Mouse (Mus musculus) midbrain, postnatal 0 days (tissue): Measurements from ENCODE around the gene Sycn. TPM values are rescaled to one million over a fixed set of nuclear protein-coding genes. Genes with fewer than 3 reads are reported as not detected.
"Not testable (repeated sequence)": the region's sequence is repeated elsewhere in the genome, so short reads cannot be mapped to it uniquely, and the experiment has no call there.

ENCODE experiments used
- ATAC-seq: fragments of 200-750 bp; cut with Nextera tagmentation; 2 replicates; pipeline ENCODE4 v1.8.0; 2017; ENCODE audit warnings: moderate number of reproducible peaks, mild to moderate bottlenecking, moderate TSS enrichment, moderate library complexity; ENCODE audit not compliant: low FRiP score
- DNase-seq: peaks from one replicate; pipeline ENCODE4 v3.0.0-alpha.2; 2015; ENCODE audit warnings: low spot score
- H3K27ac ChIP-seq: fragments of 300-500 bp; sonication (generic); 2 replicates; pipeline ENCODE4 v1.5.1; 2014; ENCODE audit warnings: low read depth, mild to moderate bottlenecking, low read length, mixed read lengths
- H3K27me3 ChIP-seq: fragments of 300-500 bp; sonication (generic); 2 replicates; pipeline ENCODE4 v1.6.1; 2014; ENCODE audit warnings: low read length, control low read depth, mixed read lengths; ENCODE audit not compliant: insufficient read depth
- H3K36me3 ChIP-seq: fragments of 300-500 bp; sonication (generic); 2 replicates; pipeline ENCODE4 v1.6.1; 2014; ENCODE audit warnings: low read length, control low read depth, mixed read lengths; ENCODE audit not compliant: insufficient read depth
- H3K4me1 ChIP-seq: fragments of 300-500 bp; sonication (generic); 2 replicates; pipeline ENCODE4 v1.6.1; 2014; ENCODE audit warnings: mild to moderate bottlenecking, control low read depth, antibody characterized with exemption, low read length, mixed read lengths; ENCODE audit not compliant: insufficient read depth
- H3K4me2 ChIP-seq: fragments of 300-500 bp; sonication (generic); 2 replicates; pipeline ENCODE4 v1.6.1; 2014; ENCODE audit warnings: low read depth, mild to moderate bottlenecking, low read length, mixed read lengths; ENCODE audit not compliant: poor library complexity, severe bottlenecking
- H3K4me3 ChIP-seq: fragments of 300-500 bp; sonication (generic); 2 replicates; pipeline ENCODE4 v1.5.1; 2014; ENCODE audit warnings: low read depth, mild to moderate bottlenecking, low read length, moderate library complexity
- H3K9ac ChIP-seq: fragments of 300-500 bp; sonication (generic); replicated peaks from 2 replicates; pipeline ENCODE4 v1.6.1; 2014; ENCODE audit warnings: mild to moderate bottlenecking, low read length, moderate library complexity, mixed read lengths; ENCODE audit not compliant: poor library complexity, severe bottlenecking
- H3K9me3 ChIP-seq: fragments of 300-500 bp; sonication (generic); 2 replicates; pipeline ENCODE4 v1.6.1; 2016; ENCODE audit warnings: low read length, control low read depth
- CTCF ChIP-seq: IDR thresholded peaks from 2 replicates; pipeline ENCODE4 v1.5.1; 2016; ENCODE audit warnings: antibody characterized with exemption, mild to moderate bottlenecking
- WGBS: fragments of 180-500 bp; shearing (Covaris S2); extraction: QIAGEN DNeasy Blood & Tissue Kit; methylation state at CpG from one replicate; pipeline ENCODE4 v1.1.7; 2014; 5-methylcytosine and 5-hydroxymethylcytosine counted together
- polyA plus RNA-seq: library from polyadenylated mRNA; unstranded; fragments of >200 nt; fragmentation: Nextera tagmentation; extraction: Ambion mirVana; gene quantifications from 2 replicates; pipeline ENCODE4 v1.2.1, GENCODE M21; 2015
- total RNA-seq: library from RNA; depleted of rRNA; stranded (reverse); fragments of >200 nt; gene quantifications from 2 replicates; pipeline ENCODE4 v1.2.3, GENCODE M21; 2014; rRNA removed

Gene Sycn
- not detected in 2 replicates for total RNA-seq
- not detected in 2 replicates for polyA plus RNA-seq

GRCm38 (mm10) chr7:28540526-28540925 is at the start of gene Sycn:
TSS of gene Sycn (plus strand) at chr7:28540885.
- no peak for TF ChIP-seq CTCF
- H3K4me2 ChIP-seq, result no peak within 1 kb of the TSS
- 80% methylated on average over 4 of the region's 4 CpGs for WGBS
- H3K4me1 ChIP-seq, result no peaks in the 10 kb centered on the region
- H3K4me3 ChIP-seq, result no peak within 1 kb of the TSS
- no peaks in the 10 kb centered on the region for H3K9me3 ChIP-seq
- H3K27ac ChIP-seq, result no peak within 1 kb of the TSS
- DNase-seq, result no peak
- no peak within 1 kb of the TSS for H3K9ac ChIP-seq
- ATAC-seq, result no peak
- H3K27me3 ChIP-seq, result peaks cover 15% of the 10 kb centered on the region; the same call in 1 of the 2 replicates
- no peaks in the 10 kb centered on the region for H3K36me3 ChIP-seq

DNA sequence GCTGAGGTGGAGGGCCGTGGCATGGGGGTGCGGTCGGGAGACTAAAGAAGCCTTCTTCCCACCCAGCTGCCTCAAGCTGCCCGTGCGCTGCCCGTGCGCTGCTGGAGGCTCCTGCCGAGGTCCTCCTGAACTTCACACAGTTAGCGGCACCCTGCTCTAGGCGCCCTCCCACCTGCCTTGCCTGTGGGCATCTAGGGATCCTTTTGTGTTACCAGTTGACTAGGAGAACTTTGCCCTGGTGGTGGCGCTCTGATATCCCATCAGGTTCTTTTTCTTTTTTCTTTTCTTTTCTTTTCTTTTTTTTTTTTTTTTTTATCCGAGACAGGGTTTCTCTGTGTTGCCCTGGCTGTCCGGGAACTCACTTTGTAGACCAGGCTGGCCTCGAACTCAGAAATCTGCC is 49.8 kb upstream of the Sycn start:
- ATAC-seq, result no peak
- TF ChIP-seq CTCF, result no peak
- no peak overlapping the region for H3K4me3 ChIP-seq
- DNase-seq, result no peak
- WGBS, result 28% methylated on average over 14 of the region's 14 CpGs
- H3K4me1 ChIP-seq, result no peaks in the 10 kb centered on the region
- H3K4me2 ChIP-seq, result no peak overlapping the region
- H3K27ac ChIP-seq, result no peak overlapping the region
- H3K36me3 ChIP-seq, result no peaks in the 10 kb centered on the region
- no peaks in the 10 kb centered on the region for H3K9me3 ChIP-seq
- 0 out of 2 replicates have a peak, but pooled peaks cover 6% of the 10 kb centered on the region for H3K27me3 ChIP-seq
- H3K9ac ChIP-seq, result no peak overlapping the region

- Histone ChIP-seq H3K4me2 (no peak overlapping the region), H3K36me3 (no peaks in the 10 kb centered on the region), H3K27ac (no peak overlapping the region), H3K27me3 (0 out of 2 replicates have a peak, but pooled peaks cover 3% of the 10 kb centered on the region), H3K9me3 (no peaks in the 10 kb centered on the region), H3K4me1 (no peaks in the 10 kb centered on the region), H3K9ac (no peak overlapping the region), H3K4me3 (no peak overlapping the region)
- 92% methylated on average over 8 of the region's 8 CpGs for WGBS
- no peak for DNase-seq
- no peak for ATAC-seq
- TF ChIP-seq CTCF, result no peak
These were observed 48.4 kb upstream of the Sycn start for GRCm38 (mm10) chr7:28492310-28492709.

- no peaks in the 10 kb centered on the region for H3K4me1 ChIP-seq
- no peaks in the 10 kb centered on the region for H3K9me3 ChIP-seq
- no peak overlapping the region for H3K9ac ChIP-seq
- no peak for TF ChIP-seq CTCF
- no peaks in the 10 kb centered on the region for H3K36me3 ChIP-seq
- ATAC-seq (no peak), DNase-seq (peak; percentile 4)
- H3K27ac ChIP-seq, result no peak overlapping the region
- H3K4me2 ChIP-seq, result no peak overlapping the region
- 26% methylated on average over 11 of the region's 11 CpGs for WGBS
- H3K4me3 ChIP-seq, result no peak overlapping the region
- H3K27me3 ChIP-seq, result no peaks in the 10 kb centered on the region
These were observed 45.3 kb upstream of the Sycn start for GRCm38 (mm10) chr7:28495426-28495825.

DNA sequence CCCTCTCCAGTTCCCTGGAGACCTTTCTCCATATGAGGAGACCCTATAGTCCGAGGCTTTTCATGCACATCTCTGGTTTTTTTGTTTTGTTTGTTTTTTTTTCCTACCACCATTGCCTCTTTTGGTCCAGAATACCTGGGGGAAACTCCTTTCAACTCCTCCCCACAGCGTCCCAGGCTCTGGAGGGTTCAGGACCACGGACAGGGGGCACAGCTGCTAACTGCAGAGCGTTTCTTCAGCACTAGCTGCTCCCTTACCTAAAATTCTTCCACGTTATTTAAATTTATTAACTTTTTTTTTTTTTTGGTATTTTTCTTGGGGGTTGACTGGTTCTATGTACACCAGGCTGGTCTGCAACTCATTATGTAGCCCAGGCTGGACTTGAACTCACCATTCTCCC is 35.1 kb upstream of the Sycn start:
- Histone ChIP-seq H3K27me3 (no peaks in the 10 kb centered on the region), H3K9ac (no peak overlapping the region), H3K36me3 (no peaks in the 10 kb centered on the region), H3K4me3 (no peak overlapping the region), H3K4me2 (no peak overlapping the region), H3K27ac (no peak overlapping the region), H3K4me1 (no peaks in the 10 kb centered on the region), H3K9me3 (no peaks in the 10 kb centered on the region)
- no peak for TF ChIP-seq CTCF
- ATAC-seq (no peak), DNase-seq (no peak)
- 14% methylated on average over 5 of the region's 5 CpGs for WGBS

- not testable (repeated sequence) for H3K4me3 ChIP-seq, H3K36me3 ChIP-seq, H3K27me3 ChIP-seq, H3K9ac ChIP-seq, H3K4me2 ChIP-seq, H3K27ac ChIP-seq, H3K9me3 ChIP-seq, H3K4me1 ChIP-seq, DNase-seq, ATAC-seq
- 80% methylated on average over 1 of the region's 2 CpGs for WGBS
These were observed 31.6 kb upstream of the Sycn start for GRCm38 (mm10) chr7:28509121-28509520.

- H3K36me3 ChIP-seq, DNase-seq, H3K9me3 ChIP-seq, ATAC-seq, H3K4me1 ChIP-seq, H3K4me3 ChIP-seq, H3K27me3 ChIP-seq, H3K4me2 ChIP-seq, H3K27ac ChIP-seq, H3K9ac ChIP-seq: not testable (repeated sequence)
- 67% methylated on average over 8 of the region's 8 CpGs for WGBS
These were observed 30.2 kb upstream of the Sycn start, which contains the start of gene Ifnl2 for GRCm38 (mm10) chr7:28510405-28510974. TSS of gene Ifnl2 (minus strand) at chr7:28510455.
